Mouse (Mus musculus) CH12.LX (cell line): Measurements from ENCODE around the gene Daam1.

Experiments
- CTCF ChIP-seq, 2 experiments: IDR thresholded peaks in 1 of 2; conservative IDR thresholded peaks in 1 of 2; 2 replicates each; pipeline ENCODE4 v1.5.1; 2011 to 2012; ENCODE audit warnings: low read depth in 2 of 2, low read length in 2 of 2, improper control_type of control experiment in 1 of 2, inconsistent platforms in 1 of 2, mild to moderate bottlenecking in 1 of 2, moderate library complexity in 1 of 2
- MAFK ChIP-seq: IDR thresholded peaks from 2 replicates; pipeline ENCODE4 v1.6.1; 2011; ENCODE audit warnings: low read length, improper control_type of control experiment; ENCODE audit not compliant: insufficient replicate concordance
- NELFE ChIP-seq: IDR thresholded peaks from 2 replicates; pipeline ENCODE4 v1.6.1; 2011; ENCODE audit warnings: low read depth, low read length, improper control_type of control experiment
- TCF12 ChIP-seq: IDR thresholded peaks from 2 replicates; pipeline ENCODE4 v1.6.1; 2014; ENCODE audit warnings: low read depth, mild to moderate bottlenecking, inconsistent platforms, low read length, improper control_type of control experiment
- USF1 ChIP-seq: IDR thresholded peaks from 2 replicates; pipeline ENCODE4 v1.6.1; 2014; ENCODE audit warnings: low read depth, mild to moderate bottlenecking, inconsistent platforms, low read length, improper control_type of control experiment
- ZNF384 ChIP-seq: IDR thresholded peaks from 2 replicates; pipeline ENCODE4 v1.6.1; 2012; ENCODE audit warnings: low read depth, low read length, improper control_type of control experiment, inconsistent platforms

DNA sequence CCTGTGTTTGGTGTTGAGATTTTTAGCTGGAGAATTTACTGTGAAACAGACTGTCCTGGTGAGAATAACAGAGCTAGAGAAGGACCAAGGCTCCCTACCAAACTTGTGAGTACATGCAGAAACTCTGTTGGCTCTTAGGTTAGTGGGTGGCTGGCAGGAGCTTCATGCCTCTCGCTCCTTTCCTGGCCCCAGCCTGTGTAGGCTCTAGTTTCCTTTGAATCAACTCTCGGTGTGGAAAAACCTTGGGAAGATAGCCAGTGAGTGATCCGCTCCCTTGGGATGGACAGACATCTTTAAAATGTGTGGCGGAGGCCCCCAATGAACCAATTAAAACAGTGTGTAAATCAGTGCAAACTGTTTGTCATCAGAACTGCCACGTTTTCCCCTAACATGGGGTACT lies 55.5 kb downstream of the Daam1 start:
- TF ChIP-seq USF1 (no peak), ZNF384 (no peak), TCF12 (no peak), CTCF (conservative IDR thresholded peaks at IDR 0.05 in 1 of 2, IDR thresholded peaks at IDR 0.05 in 1 of 2; ENCODE audit: low read depth in 2 of 2, low read length in 2 of 2) (no peak), MAFK (no peak), NELFE (no peak)
